ENCODE assay signal across 9 mouse cellular contexts in the genomic region with DNA sequence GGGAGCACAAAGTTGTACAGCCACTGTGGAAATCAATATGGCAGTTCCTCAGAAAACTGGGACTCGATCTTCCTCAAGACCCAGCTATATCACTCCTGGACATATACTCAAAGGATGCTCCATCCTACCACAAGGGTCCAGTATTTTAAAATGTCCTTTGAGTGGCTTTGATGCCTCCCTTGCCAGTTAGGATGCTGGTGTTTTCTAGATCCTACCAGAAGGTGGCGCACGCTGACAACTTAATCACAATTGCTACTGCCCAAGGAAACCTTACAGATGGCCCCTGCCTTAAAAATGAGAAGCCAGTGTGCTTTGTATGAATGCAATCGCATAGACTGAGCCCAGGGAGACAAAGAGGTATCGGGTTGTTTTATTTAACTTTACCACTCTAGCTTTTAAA. TPM values are rescaled to one million over a fixed set of nuclear protein-coding genes. Genes with fewer than 3 reads are reported as not detected.
DNase-seq lines count a peak whose midpoint lies in the region; ATAC-seq and TF ChIP-seq lines count a peak whose summit lies in the region.
"Had no signal": no experiment of that assay in that cellular context is flagged by ENCODE, and none has a peak within 500 bp of the region (broad histone marks: within the 10 kb centered on the region; RNA-seq: fewer than 3 reads in every experiment).

No protein-coding gene starts in this region.

- no peak overlapping the region for H3K4me2 ChIP-seq in kidney, postnatal 0 days (ENCODE audit: low read length)
- H3K4me2 ChIP-seq in liver, embryonic 11.5 days: no peak overlapping the region
- H3K4me2 ChIP-seq in neural tube, embryonic 13.5 days: no peak overlapping the region
- H3K4me2 ChIP-seq: embryonic facial prominence, embryonic 13.5 days had no signal

- TF ChIP-seq CTCF in kidney, postnatal 0 days (IDR thresholded peaks at IDR 0.05; ENCODE audit: low read depth): peak; percentile 96

- ATAC-seq in granulocyte monocyte progenitor cell, adult 5-6 weeks (replicated peaks; ENCODE audit: poor library complexity, severe bottlenecking): peak; percentile 80
- ATAC-seq in kidney, postnatal 0 days (replicated peaks; ENCODE audit: low FRiP score, low read depth): 0 out of 2 replicates have a peak, but pooled peaks have one; percentile 21
- no peak for ATAC-seq in liver, embryonic 11.5 days (replicated peaks; ENCODE audit: low FRiP score)
- peak; percentile 66 for ATAC-seq in neural tube, embryonic 13.5 days (ENCODE audit: low read depth)

- H3K36me3 ChIP-seq in kidney, postnatal 0 days (ENCODE audit: insufficient read depth, low read length): peaks cover 11% of the 10 kb centered on the region
- no peaks in the 10 kb centered on the region for H3K36me3 ChIP-seq in liver, embryonic 11.5 days (ENCODE audit: control insufficient read depth, insufficient read depth, low read length)
- peaks cover 18% of the 10 kb centered on the region for H3K36me3 ChIP-seq in neural tube, embryonic 13.5 days

- no peaks in the 10 kb centered on the region for H3K9me3 ChIP-seq in kidney, postnatal 0 days (replicated peaks; ENCODE audit: low read length)
- no peaks in the 10 kb centered on the region for H3K9me3 ChIP-seq in liver, embryonic 11.5 days (ENCODE audit: control insufficient read depth, low read length)
- no peaks in the 10 kb centered on the region for H3K9me3 ChIP-seq in neural tube, embryonic 13.5 days
- H3K9me3 ChIP-seq: embryonic facial prominence, embryonic 13.5 days had no signal

- DNase-seq in CD4-positive helper T cell, adult 2 months (ENCODE audit: low read depth, low spot score): peak; percentile 66
- peak; percentile 83 for DNase-seq in adrenal gland, postnatal 10 days
- peak; percentile 77 for DNase-seq in embryo, embryonic 11.5 days (ENCODE audit: low read depth, low spot score)
- DNase-seq in kidney, postnatal 0 days (ENCODE audit: low spot score): peak; percentile 87
- peak; percentile 60 for DNase-seq in liver, embryonic 11.5 days (ENCODE audit: low spot score)
- peak; percentile 86 for DNase-seq in testis, postnatal 10 days (ENCODE audit: low spot score)

- H3K4me3 ChIP-seq in kidney, postnatal 0 days (replicated peaks; ENCODE audit: low read depth, low read length): no peak overlapping the region
- no peak overlapping the region for H3K4me3 ChIP-seq in liver, embryonic 11.5 days (ENCODE audit: low read depth, low read length)
- no peak overlapping the region for H3K4me3 ChIP-seq in neural tube, embryonic 13.5 days
- H3K4me3 ChIP-seq: embryonic facial prominence, embryonic 13.5 days had no signal

- no peaks in the 10 kb centered on the region for H3K4me1 ChIP-seq in kidney, postnatal 0 days (replicated peaks; ENCODE audit: insufficient read depth, low read length)
- no peaks in the 10 kb centered on the region for H3K4me1 ChIP-seq in liver, embryonic 11.5 days (replicated peaks; ENCODE audit: control insufficient read depth, insufficient read depth, low read length)
- H3K4me1 ChIP-seq in neural tube, embryonic 13.5 days (replicated peaks): peaks cover 8% of the 10 kb centered on the region; the same call in 1 of the 2 replicates

- 13% methylated on average over 5 of the region's 5 CpGs for WGBS in kidney, postnatal 0 days
- WGBS in liver, embryonic 11.5 days: 17% methylated on average over 5 of the region's 5 CpGs
- 18% methylated on average over 5 of the region's 5 CpGs for WGBS in neural tube, embryonic 13.5 days

- no peak overlapping the region for H3K9ac ChIP-seq in kidney, postnatal 0 days (ENCODE audit: low read depth, low read length)
- no peak overlapping the region for H3K9ac ChIP-seq in liver, embryonic 11.5 days (ENCODE audit: low read depth, low read length)
- H3K9ac ChIP-seq in neural tube, embryonic 13.5 days: no peak overlapping the region
- H3K9ac ChIP-seq: embryonic facial prominence, embryonic 13.5 days had no signal

- H3K27me3 ChIP-seq in kidney, postnatal 0 days (ENCODE audit: insufficient read depth, low read length): no peaks in the 10 kb centered on the region
- H3K27me3 ChIP-seq in liver, embryonic 11.5 days (replicated peaks; ENCODE audit: control insufficient read depth, insufficient read depth, low read length): no peaks in the 10 kb centered on the region
- H3K27me3 ChIP-seq in neural tube, embryonic 13.5 days: peaks cover 2% of the 10 kb centered on the region; the same call in 1 of the 2 replicates
- H3K27me3 ChIP-seq: embryonic facial prominence, embryonic 13.5 days had no signal

- no peak overlapping the region for H3K27ac ChIP-seq in kidney, postnatal 0 days
- H3K27ac ChIP-seq in liver, embryonic 11.5 days (ENCODE audit: low read depth, low read length): no peak overlapping the region
- no peak overlapping the region for H3K27ac ChIP-seq in neural tube, embryonic 13.5 days (replicated peaks)
- H3K27ac ChIP-seq: embryonic facial prominence, embryonic 13.5 days had no signal

RNA-seq across cellular contexts. Expression of gene Pdcl3, which starts 15.7 kb away (rescaled TPM):
- 10 to 100 TPM; 75.0 to 78.8 TPM for total RNA-seq in adrenal gland, postnatal 10 days (2021)
- 71.6 and 80.5 TPM in 2 replicates for total RNA-seq in granulocyte monocyte progenitor cell, adult 5-6 weeks (2014; fragmentation: Nextera tagmentation)
- total RNA-seq in granulocyte monocyte progenitor cell, adult 5-6 weeks (2017): 44.2 and 73.6 TPM in 2 replicates
- polyA plus RNA-seq in kidney, postnatal 0 days (2015; fragmentation: Nextera tagmentation; extraction: Ambion mirVana): 189 and 198 TPM in 2 replicates
- 95.5 and 104 TPM in 2 replicates for polyA plus RNA-seq in liver, embryonic 11.5 days (2014; fragmentation: Nextera tagmentation; extraction: Ambion mirVana)
- 181 and 190 TPM in 2 replicates for polyA plus RNA-seq in neural tube, embryonic 13.5 days (2015; fragmentation: Nextera tagmentation; extraction: Ambion mirVana)
